Mouse (Mus musculus) CD4-positive, CD25-positive, alpha-beta regulatory T cell (primary cell): ENCODE results near the gene Zfp553. TPM values are rescaled to one million over a fixed set of nuclear protein-coding genes. Genes with fewer than 3 reads are reported as not detected.

Source experiments
- polyA plus RNA-seq: library from polyadenylated mRNA; unstranded; fragments of 100-300 nt; shearing (Covaris generic); gene quantifications from one replicate; pipeline ENCODE4 v1.2.1, GENCODE M21; 2017

Gene Zfp553
- 26.6 TPM for polyA plus RNA-seq

GRCm38 (mm10) chr7:127232622-127233367, at the start of gene Zfp553, which contains the start of gene Sept1:
TSS of gene Zfp553 (plus strand) at chr7:127233061.
TSS of gene Sept1 (minus strand) at chr7:127233130.

GRCm38 (mm10) chr7:127195544-127196295, 37.1 kb upstream of the Zfp553 start, which contains the start of gene Cd2bp2:
TSS of gene Cd2bp2 (minus strand) at chr7:127196050.

GRCm38 (mm10) chr7:127208295-127208552, 24.6 kb upstream of the Zfp553 start, which contains the start of gene Tbc1d10b:
TSS of gene Tbc1d10b (minus strand) at chr7:127208468.

GRCm38 (mm10) chr7:127208553-127209438, 24.1 kb upstream of the Zfp553 start, which contains the start of gene Mylpf:
TSS of gene Mylpf (plus strand) at chr7:127208890.

GRCm38 (mm10) chr7:127243870-127244657, 11.2 kb downstream of the Zfp553 start, which contains the start of gene Zfp771:
TSS of gene Zfp771 (plus strand) at chr7:127244274.

GRCm38 (mm10) chr7:127260309-127261111, 27.6 kb downstream of the Zfp553 start, which contains the start of gene Dctpp1:
TSS of gene Dctpp1 (minus strand) at chr7:127260709.

GRCm38 (mm10) chr7:127273925-127274789, 41.3 kb downstream of the Zfp553 start, which contains the start of gene Sephs2:
TSS of gene Sephs2 (minus strand) at chr7:127274055.

Other genes starting within 250 kb of the Zfp553 start
- gene Mvp, start 218.4 kb upstream of the Zfp553 start, polyA plus RNA-seq, result 39.6 TPM
- 1.6 TPM for gene Pagr1b, start 216.6 kb upstream of the Zfp553 start, polyA plus RNA-seq
- 122 TPM for gene Pagr1a, start 215.7 kb upstream of the Zfp553 start, polyA plus RNA-seq
- gene Gm42742, start 212.0 kb upstream of the Zfp553 start, polyA plus RNA-seq, result 42.9 TPM
- gene Prrt2, start 211.8 kb upstream of the Zfp553 start, polyA plus RNA-seq, result 14.4 TPM
- 176 TPM for gene Maz, start 206.0 kb upstream of the Zfp553 start, polyA plus RNA-seq
- gene Kif22, start 190.6 kb upstream of the Zfp553 start, polyA plus RNA-seq, result 10.7 TPM
- not detected for gene Zg16, start 145.7 kb upstream of the Zfp553 start, polyA plus RNA-seq
- gene AI467606, start 141.7 kb upstream of the Zfp553 start, polyA plus RNA-seq, result 327 TPM
- 25.5 TPM for gene Qprt, start 110.8 kb upstream of the Zfp553 start, polyA plus RNA-seq
- 77.9 TPM for gene Spn, start 95.2 kb upstream of the Zfp553 start, polyA plus RNA-seq
- 62.4 TPM for gene Cd2bp2, start 37.0 kb upstream of the Zfp553 start, polyA plus RNA-seq
- 73.5 TPM for gene Tbc1d10b, start 24.6 kb upstream of the Zfp553 start, polyA plus RNA-seq
- gene Mylpf, start 24.2 kb upstream of the Zfp553 start, polyA plus RNA-seq, result 19.1 TPM
- gene Sept1, start 69 bp downstream of the Zfp553 start, polyA plus RNA-seq, result 541 TPM
- 14.6 TPM for gene Zfp771, start 11.2 kb downstream of the Zfp553 start, polyA plus RNA-seq
- 38.6 TPM for gene Dctpp1, start 27.6 kb downstream of the Zfp553 start, polyA plus RNA-seq
- gene Sephs2, start 41.0 kb downstream of the Zfp553 start, polyA plus RNA-seq, result 43.1 TPM
- gene Itgal, start 63.2 kb downstream of the Zfp553 start, polyA plus RNA-seq, result 276 TPM
- gene Zfp768, start 112.5 kb downstream of the Zfp553 start, polyA plus RNA-seq, result 0.32 TPM
- 16.9 TPM for gene Zfp747, start 143.0 kb downstream of the Zfp553 start, polyA plus RNA-seq
- gene 9130019O22Rik, start 154.1 kb downstream of the Zfp553 start, polyA plus RNA-seq, result 7.8 TPM
- gene E430018J23Rik, start 160.6 kb downstream of the Zfp553 start, polyA plus RNA-seq, result 7.1 TPM
- gene Zfp764, start 173.8 kb downstream of the Zfp553 start, polyA plus RNA-seq, result 13.6 TPM
- gene Zfp688, start 189.0 kb downstream of the Zfp553 start, polyA plus RNA-seq, result 49.9 TPM
- gene Zfp689, start 216.1 kb downstream of the Zfp553 start, polyA plus RNA-seq, result 10.2 TPM
- 135 TPM for gene Prr14, start 226.6 kb downstream of the Zfp553 start, polyA plus RNA-seq
- 17.4 TPM for gene Fbrs, start 246.1 kb downstream of the Zfp553 start, polyA plus RNA-seq